Mouse (Mus musculus): ENCODE data around the gene Tmod2.

GRCm38 (mm10) chr9:75571036-75571942 is 39.8 kb downstream of the Tmod2 start:
- TF ChIP-seq CTCF (IDR thresholded peaks at IDR 0.05; ENCODE audit: borderline replicate concordance, control insufficient read depth, extremely low read depth, insufficient read depth, low read length, poor library complexity) (no peak), POLR2A (IDR thresholded peaks at IDR 0.05; ENCODE audit: control insufficient read depth, extremely low read depth, insufficient read depth, low read length, poor library complexity) (no peak)
